Mouse (Mus musculus): ENCODE measurements around the gene Mars. TPM values are rescaled to one million over a fixed set of nuclear protein-coding genes. Genes with fewer than 3 reads are reported as not detected.

Mars gene
- polyA plus RNA-seq, 1 experiment from 2014 or later = 84.0 TPM

GRCm38 (mm10) chr10:127290307-127290929 is 21.2 kb downstream of the Mars start:
- Histone ChIP-seq H3K9ac (peak overlapping the region; percentile 95), H3K4me3 (peak overlapping the region; percentile 86), H3K36me3 (peaks cover 46% of the 10 kb centered on the region), H3K9me3 (no peaks in the 10 kb centered on the region), H3K27ac (replicated peaks) (peak overlapping the region; percentile 99), H3K4me2 (peak overlapping the region; percentile 76), H3K4me1 (peaks cover 73% of the 10 kb centered on the region), H3K27me3 (replicated peaks) (no peaks in the 10 kb centered on the region)
- peak; percentile 83 for ATAC-seq (ENCODE audit: extremely low read depth, insufficient number of reproducible peaks, low FRiP score, low TSS enrichment)
- 0% methylated on average over 44 of the region's 47 CpGs for WGBS

GRCm38 (mm10) chr10:127289573-127290191 is 21.9 kb downstream of the Mars start:
- ATAC-seq (ENCODE audit: extremely low read depth, insufficient number of reproducible peaks, low FRiP score, low TSS enrichment) = no peak
- WGBS = 1% methylated on average over 15 of the region's 15 CpGs
- H3K4me2 ChIP-seq = peak overlapping the region; percentile 76
- H3K27me3 ChIP-seq (replicated peaks) = no peaks in the 10 kb centered on the region
- H3K4me1 ChIP-seq = peaks cover 74% of the 10 kb centered on the region
- H3K9ac ChIP-seq = peak overlapping the region; percentile 95
- peak overlapping the region; percentile 99 for H3K27ac ChIP-seq (replicated peaks)
- peaks cover 46% of the 10 kb centered on the region for H3K36me3 ChIP-seq
- no peaks in the 10 kb centered on the region for H3K9me3 ChIP-seq
- H3K4me3 ChIP-seq = peak overlapping the region; percentile 86

GRCm38 (mm10) chr10:127288800-127289572 is 22.6 kb downstream of the Mars start, which contains the start of gene Mbd6:
TSS of gene Mbd6 (minus strand) at chr10:127289018.
- H3K4me1 ChIP-seq = peaks cover 71% of the 10 kb centered on the region
- peak within 1 kb of the TSS; percentile 95 for H3K9ac ChIP-seq
- under 1% methylated on average over 26 of the region's 65 CpGs for WGBS
- peak within 1 kb of the TSS; percentile 86 for H3K4me3 ChIP-seq
- H3K27me3 ChIP-seq (replicated peaks) = no peaks in the 10 kb centered on the region
- no peaks in the 10 kb centered on the region for H3K9me3 ChIP-seq
- peak within 1 kb of the TSS; percentile 76 for H3K4me2 ChIP-seq
- ATAC-seq (ENCODE audit: extremely low read depth, insufficient number of reproducible peaks, low FRiP score, low TSS enrichment) = peak; percentile 43
- peaks cover 46% of the 10 kb centered on the region for H3K36me3 ChIP-seq
- H3K27ac ChIP-seq (replicated peaks) = peak within 1 kb of the TSS; percentile 99

GRCm38 (mm10) chr10:127288328-127288799 is 23.2 kb downstream of the Mars start:
- ATAC-seq (ENCODE audit: extremely low read depth, insufficient number of reproducible peaks, low FRiP score, low TSS enrichment) = peak; percentile 24; the same call in 1 of the 2 replicates
- H3K27ac ChIP-seq (replicated peaks) = peak overlapping the region; percentile 99
- 0% methylated on average over 19 of the region's 28 CpGs for WGBS
- no peaks in the 10 kb centered on the region for H3K27me3 ChIP-seq (replicated peaks)
- peaks cover 46% of the 10 kb centered on the region for H3K36me3 ChIP-seq
- H3K9me3 ChIP-seq = no peaks in the 10 kb centered on the region
- H3K4me1 ChIP-seq = peaks cover 66% of the 10 kb centered on the region
- peak overlapping the region; percentile 86 for H3K4me3 ChIP-seq
- H3K4me2 ChIP-seq = peak overlapping the region; percentile 76
- peak overlapping the region; percentile 95 for H3K9ac ChIP-seq

- H3K9me3 ChIP-seq = no peaks in the 10 kb centered on the region
- peaks cover 46% of the 10 kb centered on the region for H3K36me3 ChIP-seq
- peak overlapping the region; percentile 76 for H3K4me2 ChIP-seq
- H3K4me1 ChIP-seq = peaks cover 61% of the 10 kb centered on the region
- H3K9ac ChIP-seq = peak overlapping the region; percentile 95
- WGBS = 2% methylated on average over 3 of the region's 3 CpGs
- peak overlapping the region; percentile 99 for H3K27ac ChIP-seq (replicated peaks)
- H3K27me3 ChIP-seq (replicated peaks) = no peaks in the 10 kb centered on the region
- peak overlapping the region; percentile 86 for H3K4me3 ChIP-seq
- ATAC-seq (ENCODE audit: extremely low read depth, insufficient number of reproducible peaks, low FRiP score, low TSS enrichment) = no peak
Measured at GRCm38 (mm10) chr10:127287936-127288293, 23.7 kb downstream of the Mars start.

- Histone ChIP-seq H3K4me3 (peak overlapping the region; percentile 86), H3K4me2 (peak overlapping the region; percentile 76), H3K4me1 (peaks cover 56% of the 10 kb centered on the region), H3K27ac (replicated peaks) (peak overlapping the region; percentile 99), H3K27me3 (replicated peaks) (no peaks in the 10 kb centered on the region), H3K9ac (peak overlapping the region; percentile 95), H3K9me3 (no peaks in the 10 kb centered on the region), H3K36me3 (peaks cover 50% of the 10 kb centered on the region)
- no peak for ATAC-seq (ENCODE audit: extremely low read depth, insufficient number of reproducible peaks, low FRiP score, low TSS enrichment)
- 73% methylated on average over 15 of the region's 15 CpGs for WGBS
Measured at GRCm38 (mm10) chr10:127287271-127287935, 24.2 kb downstream of the Mars start.

GRCm38 (mm10) chr10:127286730-127287129 is 24.9 kb downstream of the Mars start:
- peak overlapping the region; percentile 76 for H3K4me2 ChIP-seq

GRCm38 (mm10) chr10:127286194-127286593 is 25.4 kb downstream of the Mars start:
- no peak overlapping the region for H3K27ac ChIP-seq (replicated peaks)
- peaks cover 63% of the 10 kb centered on the region for H3K36me3 ChIP-seq
- peak overlapping the region; percentile 76 for H3K4me2 ChIP-seq
- H3K4me1 ChIP-seq = peaks cover 46% of the 10 kb centered on the region
- no peaks in the 10 kb centered on the region for H3K27me3 ChIP-seq (replicated peaks)
- H3K9me3 ChIP-seq = no peaks in the 10 kb centered on the region
- peak overlapping the region; percentile 2; the same call in 1 of the 2 replicates for H3K4me3 ChIP-seq
- no peak for ATAC-seq (ENCODE audit: extremely low read depth, insufficient number of reproducible peaks, low FRiP score, low TSS enrichment)
- 75% methylated on average over 7 of the region's 7 CpGs for WGBS
- H3K9ac ChIP-seq = peak overlapping the region; percentile 95; the same call in 1 of the 2 replicates

More at GRCm38 (mm10) chr10:127286730-127287129, 24.9 kb downstream of the Mars start:
- H3K27ac ChIP-seq (replicated peaks) = 0 out of 2 replicates have a peak overlapping the region, but pooled peaks have one; percentile 99
- ATAC-seq (ENCODE audit: extremely low read depth, insufficient number of reproducible peaks, low FRiP score, low TSS enrichment) = no peak
- peak overlapping the region; percentile 95 for H3K9ac ChIP-seq
- H3K9me3 ChIP-seq = no peaks in the 10 kb centered on the region
- H3K36me3 ChIP-seq = peaks cover 57% of the 10 kb centered on the region
- H3K27me3 ChIP-seq (replicated peaks) = no peaks in the 10 kb centered on the region
- WGBS = 60% methylated on average over 7 of the region's 7 CpGs
- H3K4me3 ChIP-seq = peak overlapping the region; percentile 86
- peaks cover 50% of the 10 kb centered on the region for H3K4me1 ChIP-seq

GRCm38 (mm10) chr10:127285644-127286043 is 25.9 kb downstream of the Mars start:
- ATAC-seq (ENCODE audit: extremely low read depth, insufficient number of reproducible peaks, low FRiP score, low TSS enrichment) = no peak
- peak overlapping the region; percentile 95 for H3K9ac ChIP-seq

GRCm38 (mm10) chr10:127284724-127285500 is 26.7 kb downstream of the Mars start:
- Histone ChIP-seq H3K27me3 (replicated peaks) (no peaks in the 10 kb centered on the region), H3K4me1 (peaks cover 45% of the 10 kb centered on the region), H3K36me3 (peaks cover 75% of the 10 kb centered on the region), H3K9me3 (no peaks in the 10 kb centered on the region), H3K9ac (peak overlapping the region; percentile 28; the same call in 1 of the 2 replicates), H3K27ac (replicated peaks) (no peak overlapping the region), H3K4me3 (no peak overlapping the region), H3K4me2 (no peak overlapping the region)
- 75% methylated on average over 11 of the region's 11 CpGs for WGBS
- no peak for ATAC-seq (ENCODE audit: extremely low read depth, insufficient number of reproducible peaks, low FRiP score, low TSS enrichment)

More at GRCm38 (mm10) chr10:127285644-127286043, 25.9 kb downstream of the Mars start:
- Histone ChIP-seq H3K9me3 (no peaks in the 10 kb centered on the region), H3K4me3 (peak overlapping the region; percentile 2; the same call in 1 of the 2 replicates), H3K27me3 (replicated peaks) (no peaks in the 10 kb centered on the region), H3K4me2 (peak overlapping the region; percentile 76; the same call in 1 of the 2 replicates), H3K36me3 (peaks cover 68% of the 10 kb centered on the region), H3K4me1 (peaks cover 46% of the 10 kb centered on the region), H3K27ac (replicated peaks) (no peak overlapping the region)
- WGBS = 86% methylated on average over 13 of the region's 13 CpGs
